Mouse (Mus musculus) liver (tissue): Measurements from ENCODE around the gene Olfr763.
"Not testable (repeated sequence)": the region's sequence is repeated elsewhere in the genome, so short reads cannot be mapped to it uniquely, and the experiment has no call there.

ENCODE experiments used
- DNase-seq: peaks from one replicate; pipeline ENCODE4 v3.0.0-alpha.2; 2020; ENCODE audit warnings: mixed read lengths

The Olfr763 gene

GRCm38 (mm10) chr10:129010288-129010841, at the start of gene Olfr763:
Olfr763 (plus strand) TSS chr10:129010791.
- DNase-seq, result no peak

DNA sequence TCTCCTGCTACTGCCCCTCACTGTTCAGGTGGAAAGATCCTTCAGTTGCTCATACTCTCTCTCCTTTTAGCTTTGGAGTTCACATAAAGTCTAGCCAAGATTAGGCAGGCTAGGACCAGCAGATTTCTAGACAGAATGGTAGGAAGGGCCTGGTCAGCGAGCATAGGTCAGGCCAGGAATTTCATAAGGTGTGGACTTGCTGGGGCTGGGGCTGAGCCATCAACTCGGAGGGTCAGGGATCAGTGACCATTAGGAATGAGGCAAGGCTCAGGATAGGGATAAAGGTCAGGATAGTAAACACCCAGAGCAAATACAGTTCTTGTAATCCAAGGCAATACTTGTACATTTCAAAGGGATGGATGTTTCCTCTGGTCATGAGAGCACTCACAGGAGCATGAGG, 45.6 kb upstream of the Olfr763 start:
- DNase-seq, result peak; percentile 15

DNA sequence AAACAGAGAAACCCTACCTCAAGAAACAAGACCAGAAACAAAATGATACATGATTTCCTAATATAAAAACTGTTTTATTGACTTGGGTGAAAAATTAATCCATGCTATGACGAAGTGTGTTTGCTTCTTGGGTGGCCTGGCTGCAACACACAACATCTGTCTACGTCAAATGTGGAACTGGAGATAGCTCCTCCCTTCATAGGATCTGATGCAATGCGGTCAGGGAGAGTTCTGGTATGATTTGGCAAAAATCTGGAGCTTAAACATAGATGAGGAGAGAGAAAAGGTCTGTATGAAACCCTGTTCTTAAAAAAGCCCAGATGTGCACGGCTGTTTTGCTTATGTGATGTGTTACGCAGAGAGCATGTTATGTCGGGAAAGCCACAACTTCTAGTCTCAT, 44.7 kb upstream of the Olfr763 start:
- DNase-seq, result no peak

- no peak for DNase-seq
Measured at GRCm38 (mm10) chr10:128968341-128968749, 42.2 kb upstream of the Olfr763 start.

DNA sequence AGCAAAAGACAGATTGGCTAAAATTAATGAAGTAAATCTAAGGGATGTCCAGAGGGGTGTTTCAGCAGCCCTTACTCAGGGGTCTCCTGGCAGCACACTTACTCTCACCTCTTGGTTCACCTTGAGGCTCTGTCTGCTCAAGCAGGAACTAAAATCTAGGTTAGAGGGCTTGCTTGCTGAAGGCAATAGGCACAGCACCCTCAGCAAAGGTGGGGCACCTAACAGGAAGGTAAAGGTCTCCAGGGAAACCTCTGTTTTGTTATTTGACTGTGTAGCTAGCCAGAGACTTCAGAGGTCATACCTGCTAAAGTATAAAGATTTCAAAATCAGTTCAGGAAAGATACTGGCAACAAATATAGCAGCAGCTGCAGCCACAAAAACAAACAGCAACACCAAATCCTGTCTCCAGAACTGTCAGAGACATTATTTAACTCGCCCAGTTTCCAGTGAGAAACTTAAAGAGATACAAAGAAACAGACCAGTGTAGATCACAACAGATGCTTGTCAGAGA, 39.8 kb upstream of the Olfr763 start:
- DNase-seq, result no peak

- DNase-seq, result no peak
Measured at GRCm38 (mm10) chr10:128972841-128973240, 37.8 kb upstream of the Olfr763 start.

- DNase-seq, result no peak
Measured at GRCm38 (mm10) chr10:128976395-128976794, 34.2 kb upstream of the Olfr763 start.

DNA sequence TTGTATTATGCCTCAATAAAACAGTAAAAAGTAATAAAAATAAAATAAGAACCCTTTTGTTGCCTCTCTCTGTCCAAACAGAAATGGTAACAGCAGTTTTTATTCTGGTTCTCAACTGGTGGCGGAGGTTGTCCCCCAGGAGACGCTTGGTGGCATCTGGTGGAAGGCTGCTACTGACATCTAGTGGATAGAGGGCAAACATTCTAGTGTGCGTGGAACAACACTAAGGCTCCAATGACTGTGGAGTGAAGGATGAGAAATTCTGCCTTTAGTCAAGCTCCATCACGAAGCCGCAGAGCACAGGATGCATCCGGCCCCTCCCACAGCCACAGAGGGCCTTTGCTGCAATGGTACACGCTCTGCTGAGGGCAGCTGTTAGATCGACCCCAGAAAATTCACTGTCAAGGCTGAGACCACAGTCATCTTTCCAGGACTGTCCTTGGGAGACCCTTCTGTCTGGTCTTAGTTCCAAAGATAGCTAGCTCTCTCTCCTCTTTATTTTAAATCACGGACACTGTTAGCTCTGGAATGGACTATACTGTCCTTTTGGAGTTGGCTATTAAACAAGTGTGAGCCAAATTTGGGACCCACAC, 33.0 kb upstream of the Olfr763 start:
- peak; percentile 16 for DNase-seq

DNA sequence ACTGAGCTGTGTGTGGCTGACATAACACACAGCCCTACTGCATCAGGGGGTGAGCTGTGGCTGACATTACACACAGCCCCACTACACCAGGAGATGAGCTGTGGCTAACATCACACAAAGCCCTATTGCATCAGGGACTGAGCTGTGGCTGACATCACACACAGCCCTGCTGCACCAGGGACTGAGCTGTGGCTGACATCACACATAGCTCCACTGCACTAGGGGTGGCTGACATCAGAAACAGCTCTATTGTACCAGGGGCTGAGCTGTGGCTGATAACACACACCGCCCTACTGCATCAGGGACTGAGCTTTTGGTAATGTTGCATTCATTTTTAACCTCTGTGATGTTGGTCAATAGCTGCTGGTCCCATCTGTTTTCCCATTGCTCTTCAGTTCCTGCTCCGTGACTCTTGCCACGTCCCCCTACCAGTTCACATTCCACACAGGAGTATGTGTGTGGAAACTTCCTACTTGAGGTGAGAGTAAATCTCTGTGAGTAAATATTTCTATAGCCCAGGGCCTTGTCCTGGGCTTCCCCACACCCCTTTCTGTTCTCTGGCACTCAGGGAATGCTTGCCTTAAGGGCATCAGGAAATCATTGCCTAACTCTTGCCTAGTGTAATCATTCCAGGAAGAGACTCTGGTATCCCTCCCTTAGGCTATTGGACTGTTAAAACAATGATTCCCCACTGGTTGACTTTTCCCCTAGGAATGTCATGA, 29.8 kb upstream of the Olfr763 start:
- DNase-seq, result no peak

DNA sequence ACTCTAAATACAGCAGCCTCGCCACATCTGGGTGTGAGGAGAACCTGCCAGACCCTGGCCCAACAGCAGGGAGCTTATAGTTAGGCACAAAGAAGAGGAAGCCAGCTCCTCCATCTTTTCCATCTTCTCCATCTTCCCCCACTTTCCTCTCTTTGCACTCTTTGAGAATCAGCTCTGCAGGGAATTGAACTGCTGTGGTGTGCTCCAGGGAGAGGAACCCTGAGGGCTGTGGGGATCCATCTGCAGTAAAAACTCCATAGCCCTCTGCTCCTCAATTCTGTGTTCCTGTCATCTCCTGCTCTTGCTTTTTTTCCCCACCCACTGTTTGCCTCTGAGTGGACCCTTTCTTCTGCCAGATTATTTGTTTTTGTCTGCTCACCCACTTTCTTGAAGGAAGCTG, 21.5 kb upstream of the Olfr763 start, which contains the start of gene Olfr9:
Gene Olfr9, plus strand, starts transcription at position 301 of the 400 bp plus-strand sequence.
- DNase-seq, result not testable (repeated sequence)

- not testable (repeated sequence) for DNase-seq
Measured at GRCm38 (mm10) chr10:128990129-128990850, 20.3 kb upstream of the Olfr763 start.

- DNase-seq, result no peak
Measured at GRCm38 (mm10) chr10:128990994-128991393, 19.6 kb upstream of the Olfr763 start.

DNA sequence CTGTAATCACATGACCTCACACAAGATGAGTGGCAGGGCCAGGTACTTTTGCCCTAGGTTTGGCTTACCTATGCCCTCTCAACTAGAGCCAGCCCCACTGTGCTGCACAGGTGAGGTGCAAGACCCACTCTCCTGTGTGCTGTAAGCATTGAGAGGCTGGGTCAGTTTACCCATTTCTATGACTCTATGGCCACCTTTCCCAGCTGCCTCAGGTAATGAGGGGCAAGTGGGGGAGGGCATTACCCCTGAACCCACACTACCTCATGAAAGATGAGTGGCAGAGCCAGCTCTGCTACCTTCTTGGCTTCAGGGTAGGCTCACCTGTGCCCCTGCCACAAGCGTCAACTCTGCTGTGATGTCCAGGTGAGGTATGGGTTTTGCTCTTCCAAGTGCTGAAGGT, 14.8 kb upstream of the Olfr763 start:
- no peak for DNase-seq

- no peak for DNase-seq
Measured at GRCm38 (mm10) chr10:128996523-128997040, 14.0 kb upstream of the Olfr763 start.

- DNase-seq, result no peak
Measured at GRCm38 (mm10) chr10:129004032-129004920, 6.3 kb upstream of the Olfr763 start.

DNA sequence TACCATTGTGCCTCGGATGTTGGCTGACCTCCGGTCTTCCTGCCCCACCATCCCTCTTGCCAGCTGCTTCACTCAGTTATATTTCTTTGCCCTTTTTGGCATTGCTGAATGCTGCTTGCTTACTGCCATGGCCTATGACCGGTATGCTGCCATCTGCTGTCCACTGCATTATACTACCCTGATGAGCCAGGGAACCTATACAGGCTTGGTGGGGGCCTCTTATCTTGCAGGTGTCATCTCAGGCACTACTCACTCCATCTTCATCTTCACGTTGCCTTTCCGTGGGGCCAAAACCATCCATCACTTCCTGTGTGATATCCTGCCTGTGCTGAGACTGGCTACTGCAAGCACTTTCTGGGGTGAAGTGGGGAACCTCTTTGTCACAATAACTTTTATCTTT, 920 bp downstream of the Olfr763 start:
- DNase-seq, result not testable (repeated sequence)

DNA sequence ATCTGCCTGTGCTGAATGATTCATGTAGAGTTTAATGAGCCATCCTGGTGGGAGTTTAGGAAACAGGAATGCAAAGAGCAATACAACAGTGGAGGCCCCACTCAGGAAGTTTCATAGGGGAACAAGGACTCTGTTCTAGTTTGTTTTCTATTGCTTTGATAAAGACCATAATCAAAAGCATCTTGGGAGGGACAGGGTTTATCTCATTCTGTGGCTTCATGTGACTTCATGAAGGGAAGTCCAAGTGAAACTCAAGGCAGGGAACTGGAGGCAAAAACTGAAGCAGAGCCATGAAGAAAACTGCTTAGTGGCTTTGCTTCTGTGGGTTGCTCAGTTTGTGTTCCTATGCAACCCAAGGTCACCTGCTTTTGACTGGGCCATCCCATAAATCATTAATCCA, 3.9 kb downstream of the Olfr763 start:
- no peak for DNase-seq

DNA sequence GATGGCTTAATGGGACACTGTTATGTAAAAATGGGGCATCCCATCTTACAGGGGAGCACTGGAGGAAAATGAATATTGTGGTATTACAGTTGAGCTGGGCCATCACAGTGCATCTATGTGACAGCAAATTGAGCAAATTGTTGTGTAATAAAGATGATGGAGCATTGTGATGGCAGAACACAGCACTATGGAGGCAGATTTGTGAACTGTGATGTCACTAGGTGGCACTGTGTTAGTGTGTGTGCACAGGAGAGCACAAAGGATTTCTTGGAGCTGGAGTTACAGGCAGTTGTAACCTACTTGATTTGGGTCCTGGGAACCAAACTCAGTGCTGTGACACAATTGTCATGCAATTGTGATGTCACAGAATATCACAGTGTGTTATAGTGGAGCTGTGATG, 12.7 kb downstream of the Olfr763 start:
- DNase-seq, result no peak

DNA sequence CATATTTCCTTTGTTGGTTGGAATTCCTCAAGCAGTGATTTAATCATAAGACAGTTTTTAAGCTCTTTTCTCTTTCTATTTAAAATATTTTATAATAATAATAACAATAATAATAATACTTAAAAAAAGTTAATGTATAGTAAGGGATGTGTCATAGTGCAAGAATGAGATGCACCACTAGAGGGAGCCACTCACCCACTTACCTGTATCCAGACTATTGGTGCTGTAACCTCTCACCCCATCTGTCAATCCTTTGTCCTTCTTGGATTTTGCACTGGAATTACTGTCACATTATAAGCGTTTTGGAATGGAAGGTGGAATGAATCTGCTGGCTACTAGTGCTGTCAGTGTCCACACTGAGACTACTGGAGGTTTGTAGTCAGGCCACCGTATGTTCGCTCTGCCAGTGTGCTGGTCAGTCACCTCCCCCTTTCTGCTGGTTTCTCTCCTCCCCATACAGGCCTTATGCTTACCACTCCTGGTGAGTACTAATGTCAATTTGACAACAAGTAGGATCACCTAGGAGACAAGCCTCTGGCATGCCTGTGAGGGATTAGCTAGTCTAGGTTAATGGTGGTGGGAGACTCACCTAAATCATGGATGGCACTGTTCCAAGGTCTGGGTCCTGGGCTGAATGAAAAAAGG, 15.5 kb downstream of the Olfr763 start:
- DNase-seq, result peak; percentile 43

DNA sequence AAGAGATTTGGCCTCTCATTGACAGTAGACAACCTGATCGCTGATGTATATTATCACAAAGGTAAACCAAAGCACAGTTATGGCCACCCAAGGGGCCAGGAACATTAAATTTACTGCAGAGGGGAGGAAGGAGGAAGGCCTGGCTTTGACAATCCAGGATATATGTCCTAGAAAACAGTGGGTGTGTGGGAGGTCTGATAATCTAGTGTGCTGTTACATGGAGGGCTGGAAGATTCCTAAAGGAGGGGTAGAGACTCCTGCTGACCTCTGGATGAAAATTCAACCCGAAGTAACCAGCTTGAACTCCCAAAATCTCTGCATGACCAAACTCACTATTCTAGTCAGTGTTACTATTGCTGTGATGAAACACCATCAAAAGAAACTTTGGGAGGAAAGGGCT, 17.8 kb downstream of the Olfr763 start:
- DNase-seq, result no peak

GRCm38 (mm10) chr10:129039796-129040195, 29.2 kb downstream of the Olfr763 start, which contains the start of gene Olfr764-ps1:
Olfr764-ps1 (minus strand) TSS chr10:129039896.
- DNase-seq, result no peak
